Mouse (Mus musculus) layer of hippocampus, adult 8-10 months (tissue): ENCODE measurements at regions not wholly inside any gene's neighbourhood (a gene's known extent, or its start where the extent isn't known, plus 50 kb on each side); places are given as distances from the start of the nearest gene placed in this dataset.
"Not testable (repeated sequence)": the region's sequence is repeated elsewhere in the genome, so short reads cannot be mapped to it uniquely, and the experiment has no call there.

Experiments
- DNase-seq, 2 experiments: peaks; one replicate each; pipeline ENCODE4 v3.0.0; 2022; ENCODE audit warnings: low spot score in 2 of 2

DNA sequence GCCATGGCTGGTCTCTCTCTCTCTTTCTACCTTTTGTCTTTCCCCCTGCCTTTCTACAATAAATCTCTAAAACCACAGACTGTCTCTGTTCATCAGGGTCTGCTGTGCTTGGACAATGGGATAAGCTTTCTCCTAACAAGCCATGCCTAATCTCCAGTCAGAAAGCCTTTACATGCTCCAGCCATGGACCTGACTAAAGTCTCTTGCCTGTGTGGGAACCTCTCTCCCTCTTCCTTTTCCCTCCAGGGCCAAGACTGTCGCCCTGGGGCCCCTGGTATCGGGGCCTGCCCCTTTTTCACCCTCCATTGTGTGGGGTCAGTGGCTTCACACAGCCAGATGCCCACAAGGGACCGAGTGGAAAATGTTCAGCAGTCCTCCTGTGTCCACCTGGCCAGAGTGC lies 1151.3 kb upstream of the Prmt6 start:
- no peak for DNase-seq

DNA sequence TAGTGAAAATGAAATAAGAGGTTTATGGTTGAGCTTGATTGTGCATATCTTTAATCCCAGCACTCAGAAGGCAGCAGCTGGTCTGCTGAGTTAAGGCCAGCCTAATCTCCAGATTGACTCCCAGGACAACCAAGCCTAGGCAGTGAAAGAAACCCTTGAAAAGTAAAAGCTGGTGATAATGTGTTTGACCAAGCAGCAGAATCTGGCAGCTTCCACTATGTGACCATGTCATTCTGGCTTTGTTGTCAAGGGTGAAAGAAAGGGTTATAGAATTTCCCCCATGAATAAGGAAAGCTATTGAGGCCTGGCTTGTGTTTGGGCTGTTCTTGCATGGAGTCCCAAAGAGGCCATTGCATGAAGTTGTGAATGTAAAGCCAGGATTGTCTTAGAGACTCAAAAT lies 1142.3 kb upstream of the Prmt6 start:
- DNase-seq = no peak

GRCm38 (mm10) chr3:111392713-111393112 lies 1141.9 kb upstream of the Prmt6 start:
- DNase-seq = not testable (repeated sequence)

DNA sequence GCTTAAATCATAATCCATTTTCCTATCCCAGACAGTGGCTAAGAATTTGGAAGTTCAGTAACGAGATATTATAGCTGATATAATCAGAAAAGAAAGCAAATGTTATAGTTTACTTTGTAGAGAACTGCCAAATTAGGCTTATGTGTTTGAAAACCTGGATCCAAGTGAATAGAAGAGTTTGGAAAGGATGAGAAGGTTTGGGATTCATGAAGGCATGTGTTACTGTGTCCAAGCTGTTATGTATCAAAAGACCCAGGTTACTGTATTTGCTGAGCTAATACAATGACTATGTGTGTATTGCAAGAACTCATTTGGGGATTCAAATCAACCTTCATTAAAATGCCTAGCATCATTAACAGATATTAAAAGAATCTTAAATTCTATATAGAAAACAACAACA lies 1135.9 kb upstream of the Prmt6 start:
- DNase-seq = no peak

DNA sequence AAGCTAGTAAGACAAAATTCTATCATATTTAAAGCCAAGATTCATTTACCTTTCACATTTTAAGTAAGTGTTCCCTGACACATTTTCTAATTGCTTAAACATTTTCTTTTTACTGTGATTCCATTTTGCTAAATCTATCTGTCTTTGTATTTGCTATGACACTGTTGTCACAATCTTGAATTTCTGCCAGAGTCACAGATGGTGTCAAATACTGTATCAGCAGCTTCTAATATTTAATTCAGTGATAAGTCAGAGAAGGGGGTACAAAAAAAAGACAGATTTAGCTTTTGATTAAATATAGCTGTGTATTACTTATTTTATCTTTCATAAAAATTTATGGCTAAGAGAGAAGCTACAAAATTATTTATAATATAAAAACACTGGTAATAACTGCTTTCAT lies 1135.5 kb upstream of the Prmt6 start:
- peak in 1 of 2 experiments; percentile 3 for DNase-seq

GRCm38 (mm10) chr3:111385627-111386026 lies 1134.8 kb upstream of the Prmt6 start:
- DNase-seq = no peak

DNA sequence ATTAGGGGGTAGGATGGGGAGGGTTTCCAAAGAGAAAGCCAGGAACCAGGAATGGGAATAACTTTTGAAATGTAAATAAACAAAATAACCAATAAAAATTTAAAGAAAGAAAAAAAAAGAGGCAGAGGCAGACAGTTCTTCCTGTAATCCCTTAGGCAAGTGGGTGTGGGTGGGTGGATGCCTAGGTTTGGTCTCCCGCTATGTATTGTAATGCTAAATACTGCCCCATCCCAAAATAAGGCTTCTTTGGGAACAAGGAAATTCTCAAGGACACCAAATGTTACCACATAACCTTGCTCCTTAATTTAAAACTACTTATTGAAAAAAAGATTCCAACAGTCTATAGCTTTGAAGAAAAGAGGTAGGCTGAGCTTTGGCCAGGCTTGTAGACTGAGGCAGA lies 1120.5 kb upstream of the Prmt6 start:
- DNase-seq = no peak

GRCm38 (mm10) chr3:111338247-111338646 lies 1087.4 kb upstream of the Prmt6 start:
- no peak for DNase-seq

DNA sequence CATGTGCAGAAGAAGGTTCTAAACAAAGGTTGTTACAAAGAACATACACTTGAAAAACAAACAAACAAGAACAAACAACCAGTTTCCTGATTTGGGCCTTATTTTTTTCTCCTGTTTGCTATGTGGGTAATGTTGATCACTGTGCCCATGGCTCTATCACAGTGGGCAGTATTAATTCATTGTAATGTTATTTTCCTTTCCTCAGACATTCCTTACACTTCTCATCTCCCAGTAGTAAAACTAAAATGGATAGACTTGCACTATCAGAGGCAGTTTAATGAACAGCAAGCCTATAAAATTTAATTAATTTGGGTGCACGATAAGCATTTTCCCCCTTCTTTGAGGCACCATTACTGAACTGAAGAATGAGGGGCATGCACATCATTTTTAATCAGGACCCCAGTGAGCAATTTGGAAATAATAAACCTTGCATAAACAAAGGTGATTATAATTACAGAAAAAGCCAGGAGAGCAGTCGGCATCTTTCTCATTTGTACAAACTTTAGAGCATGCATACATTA lies 1040.3 kb upstream of the Prmt6 start:
- no peak for DNase-seq

DNA sequence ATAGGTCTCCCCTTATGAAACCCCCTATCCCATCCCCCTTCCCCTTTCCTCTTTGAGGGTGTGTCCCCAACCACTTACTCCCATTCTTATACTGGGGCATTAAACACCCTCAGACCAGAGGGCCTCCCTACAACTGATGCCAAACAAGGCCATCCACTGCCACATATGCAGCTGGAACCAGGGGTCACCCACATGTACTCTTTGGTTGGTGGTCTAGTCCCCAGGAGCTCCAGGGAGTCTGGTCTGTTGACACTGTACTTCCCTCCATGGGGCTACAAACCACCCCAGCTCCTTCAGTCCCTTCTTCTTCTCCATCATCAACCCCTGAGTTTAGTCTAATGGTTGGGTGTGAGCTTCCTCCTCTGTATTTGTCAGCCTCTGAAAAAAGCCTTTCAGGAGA lies 1030.8 kb upstream of the Prmt6 start:
- DNase-seq = no peak
